Mouse (Mus musculus) liver, embryonic 13.5 days (tissue): ENCODE results near the gene Trp53i11. TPM values are rescaled to one million over a fixed set of nuclear protein-coding genes. Genes with fewer than 3 reads are reported as not detected.

Experiments used
- ATAC-seq: fragments of 200-750 bp; cut with Nextera tagmentation; 2 replicates; pipeline ENCODE4 v1.8.0; 2017; ENCODE audit warnings: low read depth, mild to moderate bottlenecking, moderate number of reproducible peaks, moderate library complexity
- DNase-seq: peaks from one replicate; pipeline ENCODE4 v3.0.0; 2022
- H3K27ac ChIP-seq: fragments of 300-500 bp; sonication (generic); 2 replicates; pipeline ENCODE4 v1.5.1; 2015; ENCODE audit warnings: moderate library complexity, mild to moderate bottlenecking, inconsistent platforms
- H3K27me3 ChIP-seq: fragments of 300-500 bp; sonication (generic); 2 replicates; pipeline ENCODE4 v1.6.1; 2015; ENCODE audit warnings: mild to moderate bottlenecking, inconsistent platforms
- H3K36me3 ChIP-seq: fragments of 300-500 bp; sonication (generic); 2 replicates; pipeline ENCODE4 v1.6.1; 2015; ENCODE audit warnings: mild to moderate bottlenecking, inconsistent platforms
- H3K4me1 ChIP-seq: fragments of 300-500 bp; sonication (generic); replicated peaks from 2 replicates; pipeline ENCODE4 v1.6.1; 2015; ENCODE audit warnings: inconsistent platforms
- H3K4me2 ChIP-seq: fragments of 300-500 bp; sonication (generic); 2 replicates; pipeline ENCODE4 v1.6.1; 2015; ENCODE audit warnings: inconsistent platforms, mild to moderate bottlenecking, moderate library complexity
- H3K4me3 ChIP-seq: fragments of 300-500 bp; sonication (generic); replicated peaks from 2 replicates; pipeline ENCODE4 v1.5.1; 2015; ENCODE audit warnings: mild to moderate bottlenecking, inconsistent platforms
- H3K9ac ChIP-seq: fragments of 300-500 bp; sonication (generic); 2 replicates; pipeline ENCODE4 v1.6.1; 2015; ENCODE audit warnings: mild to moderate bottlenecking, inconsistent platforms
- H3K9me3 ChIP-seq: fragments of 300-500 bp; sonication (generic); replicated peaks from 2 replicates; pipeline ENCODE4 v1.6.1; 2016; ENCODE audit warnings: inconsistent platforms
- WGBS: fragments of 180-500 bp; shearing (Covaris S2); methylation state at CpG from one replicate; pipeline ENCODE4 v1.1.7; 2015; ENCODE audit not compliant: insufficient replicate concordance; 5-methylcytosine and 5-hydroxymethylcytosine counted together
- polyA plus RNA-seq: library from polyadenylated mRNA; unstranded; fragments of >200 nt; fragmentation: Nextera tagmentation; extraction: Ambion mirVana; gene quantifications from 2 replicates; pipeline ENCODE4 v1.2.1, GENCODE M21; 2015

Gene Trp53i11
- polyA plus RNA-seq, 1 experiment from 2014 or later = 1.5 TPM

DNA sequence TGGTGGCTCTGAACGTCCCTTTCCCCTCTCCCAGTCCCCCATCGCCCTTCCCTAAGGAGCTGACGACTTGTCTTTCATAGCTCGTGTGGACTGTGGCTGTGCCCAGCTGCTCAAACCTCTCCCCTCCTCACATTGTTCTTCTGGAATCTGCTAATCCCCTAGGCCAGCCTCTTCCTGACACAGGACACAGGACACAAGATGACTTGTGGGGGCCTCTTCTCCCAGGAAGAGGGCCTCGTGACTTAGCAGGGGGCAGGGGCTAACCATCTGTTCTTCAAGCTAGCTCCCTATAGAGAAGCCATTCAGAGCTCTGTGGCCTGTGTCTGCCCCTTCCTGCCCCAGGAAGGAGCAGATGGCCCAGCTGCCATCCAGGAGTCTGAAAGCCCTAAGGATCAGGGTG is 13.2 kb upstream of the Trp53i11 start:
- Histone ChIP-seq H3K4me1 (peaks cover 7% of the 10 kb centered on the region), H3K36me3 (no peaks in the 10 kb centered on the region), H3K9me3 (no peaks in the 10 kb centered on the region), H3K27ac (no peak overlapping the region), H3K4me3 (no peak overlapping the region), H3K27me3 (peaks cover 62% of the 10 kb centered on the region), H3K4me2 (no peak overlapping the region), H3K9ac (no peak overlapping the region)
- ATAC-seq = no peak
- WGBS = 13% methylated on average over 5 of the region's 5 CpGs
- no peak for DNase-seq

DNA sequence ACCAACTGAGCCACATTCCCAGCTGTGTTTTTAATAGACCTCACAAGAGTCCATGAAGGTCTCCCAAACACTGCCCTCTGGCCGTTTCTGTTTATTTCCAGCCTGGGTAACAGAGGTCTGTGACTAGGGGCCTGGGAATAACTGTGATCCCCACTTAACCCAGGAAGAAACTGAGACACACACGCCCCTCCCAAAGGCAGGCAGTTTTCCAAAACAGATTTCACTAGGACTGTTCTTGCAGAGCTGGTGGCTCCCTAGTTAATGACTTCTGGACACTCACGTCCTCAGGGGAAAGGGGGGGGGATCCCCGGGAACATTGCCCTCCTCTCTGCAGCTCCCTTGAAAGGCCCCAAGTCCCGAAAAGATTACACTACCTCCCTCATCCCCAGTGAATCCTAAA is 12.1 kb upstream of the Trp53i11 start:
- no peak for DNase-seq
- Histone ChIP-seq H3K4me1 (peaks cover 7% of the 10 kb centered on the region), H3K4me3 (no peak overlapping the region), H3K9me3 (no peaks in the 10 kb centered on the region), H3K9ac (no peak overlapping the region), H3K27me3 (peaks cover 65% of the 10 kb centered on the region), H3K4me2 (no peak overlapping the region), H3K36me3 (no peaks in the 10 kb centered on the region), H3K27ac (no peak overlapping the region)
- ATAC-seq = no peak
- WGBS = 35% methylated on average over 5 of the region's 5 CpGs

DNA sequence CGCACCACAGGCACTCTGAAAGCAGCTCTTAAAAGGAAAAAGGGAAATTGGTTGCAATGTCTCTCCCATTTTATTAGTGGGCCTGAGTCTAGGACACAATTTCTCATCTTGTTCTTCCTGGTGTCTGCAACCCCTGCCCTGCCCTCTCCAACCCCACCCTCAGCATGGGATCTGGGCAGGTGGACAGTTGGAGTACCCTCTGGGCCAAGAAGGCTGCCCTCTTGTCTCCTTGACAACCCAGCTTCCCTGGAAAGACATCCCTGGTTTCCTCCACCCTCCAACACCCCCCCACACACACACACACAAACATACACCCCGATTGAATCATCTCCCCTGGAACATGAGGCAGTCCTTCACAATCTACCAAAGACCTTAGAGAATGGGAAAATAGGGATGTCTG is 11.6 kb upstream of the Trp53i11 start:
- Histone ChIP-seq H3K27ac (no peak overlapping the region), H3K9me3 (no peaks in the 10 kb centered on the region), H3K27me3 (peaks cover 68% of the 10 kb centered on the region), H3K4me2 (no peak overlapping the region), H3K4me1 (peaks cover 9% of the 10 kb centered on the region), H3K4me3 (no peak overlapping the region), H3K36me3 (no peaks in the 10 kb centered on the region), H3K9ac (no peak overlapping the region)
- ATAC-seq (no peak), DNase-seq (no peak)
- WGBS = 61% methylated on average over 2 of the region's 2 CpGs

DNA sequence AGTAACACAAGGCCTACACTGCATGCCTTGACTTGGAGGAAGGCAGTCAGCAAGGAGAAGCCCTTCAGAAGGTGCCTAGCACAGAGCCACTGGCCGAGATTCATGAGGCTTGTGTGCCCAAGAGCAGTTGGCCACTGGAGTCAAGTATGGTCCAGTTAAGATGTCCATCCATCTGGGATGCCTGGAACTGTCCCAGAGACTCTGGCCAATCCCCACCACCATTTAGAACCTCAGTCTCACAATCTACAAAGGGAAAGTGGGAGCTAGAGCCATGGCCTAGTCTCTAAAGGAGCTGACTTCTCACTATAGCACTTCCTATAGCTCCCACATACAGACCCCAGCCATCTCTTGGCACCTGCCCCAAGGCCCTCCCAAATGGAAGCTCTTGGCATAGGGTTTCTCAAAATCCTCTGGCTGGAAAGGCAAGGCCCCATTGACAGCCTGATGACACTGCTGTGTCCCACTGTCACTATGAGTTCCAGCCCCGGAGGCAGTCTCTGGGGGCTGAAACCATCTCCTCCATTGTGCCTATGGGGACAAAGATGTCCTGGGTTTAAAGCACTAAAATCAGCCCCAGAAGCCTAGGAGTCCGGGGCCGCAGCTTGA is 11.1 kb upstream of the Trp53i11 start:
- no peak overlapping the region for H3K27ac ChIP-seq
- WGBS = 22% methylated on average over 4 of the region's 4 CpGs
- no peak overlapping the region for H3K9ac ChIP-seq
- H3K9me3 ChIP-seq = no peaks in the 10 kb centered on the region
- DNase-seq (no peak), ATAC-seq (no peak)
- peaks cover 9% of the 10 kb centered on the region for H3K4me1 ChIP-seq
- H3K4me3 ChIP-seq = no peak overlapping the region
- no peak overlapping the region for H3K4me2 ChIP-seq
- H3K27me3 ChIP-seq = peaks cover 68% of the 10 kb centered on the region
- no peaks in the 10 kb centered on the region for H3K36me3 ChIP-seq

DNA sequence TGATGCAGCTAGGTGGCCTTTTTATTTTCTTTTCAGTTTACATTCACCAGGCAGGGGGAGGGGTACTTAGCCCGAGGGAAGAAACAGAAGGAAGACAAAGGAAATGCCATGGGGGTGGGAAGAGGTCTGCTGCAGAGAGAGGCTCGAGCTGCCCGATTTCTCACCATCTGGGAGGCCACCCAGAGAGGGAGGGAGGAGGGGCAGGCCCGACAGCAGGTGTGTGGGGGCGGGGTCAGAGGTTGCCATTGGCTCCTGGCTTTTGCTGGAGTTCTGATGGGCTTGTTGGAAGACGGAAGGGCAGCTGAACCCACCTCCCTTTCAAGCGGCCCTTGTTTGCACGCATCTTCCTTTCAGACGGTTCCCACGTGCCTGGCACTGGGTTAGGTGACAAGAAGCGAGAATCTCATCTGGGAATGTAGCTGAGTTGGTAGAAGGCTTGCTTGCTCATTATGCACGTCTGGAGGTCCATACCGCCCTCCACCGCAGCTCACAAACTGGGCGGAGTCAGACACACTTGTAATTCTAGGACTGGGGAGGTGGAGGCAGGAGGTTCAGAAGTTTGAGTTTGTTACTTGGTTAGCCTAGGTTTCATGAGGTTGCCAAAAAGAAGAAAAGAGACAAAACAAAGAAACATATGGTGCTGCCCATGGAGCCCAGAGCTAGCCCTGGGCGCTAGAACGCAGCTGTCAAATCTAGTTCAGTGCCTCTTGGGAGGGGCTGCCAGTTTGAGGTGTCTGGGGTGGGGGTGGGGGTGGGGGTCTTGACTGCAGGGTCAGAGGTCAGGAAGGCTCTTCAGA is 10.3 kb upstream of the Trp53i11 start:
- H3K4me3 ChIP-seq = no peak overlapping the region
- DNase-seq (no peak), ATAC-seq (no peak)
- peaks cover 9% of the 10 kb centered on the region for H3K4me1 ChIP-seq
- H3K27ac ChIP-seq = no peak overlapping the region
- H3K27me3 ChIP-seq = peaks cover 69% of the 10 kb centered on the region
- no peaks in the 10 kb centered on the region for H3K36me3 ChIP-seq
- no peak overlapping the region for H3K4me2 ChIP-seq
- 6% methylated on average over 17 of the region's 17 CpGs for WGBS
- H3K9ac ChIP-seq = no peak overlapping the region
- H3K9me3 ChIP-seq = no peaks in the 10 kb centered on the region

DNA sequence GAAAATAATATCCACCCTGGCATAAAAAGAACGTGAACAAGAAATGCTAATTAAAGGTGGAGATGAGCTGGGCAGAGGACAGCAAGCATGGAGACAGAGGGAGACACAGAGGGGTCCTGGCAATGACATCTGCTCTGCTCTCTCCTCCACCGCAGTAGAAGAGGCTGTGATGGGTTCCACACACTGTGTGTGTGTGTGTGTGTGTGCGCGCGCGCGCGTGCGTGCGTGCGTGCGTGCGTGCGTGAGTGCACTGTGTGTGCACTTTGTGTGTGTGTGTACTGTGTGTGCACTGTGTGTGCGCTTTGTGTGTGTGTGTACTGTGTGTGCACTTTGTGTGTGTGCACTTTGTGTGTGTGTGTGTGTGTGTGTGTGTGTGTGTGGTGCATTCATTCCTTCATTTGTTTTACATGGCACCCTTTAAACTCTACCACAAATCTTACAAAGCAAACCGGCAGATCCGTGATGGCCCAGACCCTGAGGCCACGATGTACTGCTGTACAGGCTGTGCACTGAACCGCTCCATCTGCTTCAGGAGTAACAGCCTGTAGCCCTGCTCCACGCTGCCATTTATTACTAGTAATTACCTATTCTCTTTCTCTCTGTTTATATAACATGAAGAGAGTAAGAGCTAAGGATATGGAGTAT is 9.6 kb upstream of the Trp53i11 start:
- H3K27me3 ChIP-seq = peaks cover 76% of the 10 kb centered on the region
- no peak overlapping the region for H3K9ac ChIP-seq
- ATAC-seq (no peak), DNase-seq (no peak)
- H3K27ac ChIP-seq = no peak overlapping the region
- H3K9me3 ChIP-seq = no peaks in the 10 kb centered on the region
- H3K36me3 ChIP-seq = no peaks in the 10 kb centered on the region
- H3K4me2 ChIP-seq = no peak overlapping the region
- peaks cover 6% of the 10 kb centered on the region for H3K4me1 ChIP-seq
- WGBS = 76% methylated on average over 20 of the region's 20 CpGs
- no peak overlapping the region for H3K4me3 ChIP-seq

DNA sequence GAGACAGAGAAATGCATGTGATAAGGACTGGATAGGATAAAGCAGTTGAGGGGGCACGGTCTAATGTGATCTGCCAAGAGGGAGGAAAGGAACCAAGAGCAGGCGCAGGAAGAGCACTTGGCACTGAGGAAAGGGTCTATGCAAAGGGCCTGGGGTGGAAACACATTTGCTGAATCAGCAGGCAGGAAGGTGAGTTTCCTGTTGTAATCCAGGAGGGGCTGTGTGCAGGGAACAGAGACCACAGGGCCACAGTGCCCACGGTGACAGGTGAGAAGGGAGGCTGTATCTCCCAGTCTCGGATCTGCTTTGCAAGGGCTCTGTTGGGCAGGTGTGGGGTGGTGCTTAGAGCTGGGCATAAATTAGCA is 9.1 kb upstream of the Trp53i11 start:
- H3K4me2 ChIP-seq = no peak overlapping the region
- H3K36me3 ChIP-seq = no peaks in the 10 kb centered on the region
- no peak overlapping the region for H3K9ac ChIP-seq
- H3K27ac ChIP-seq = no peak overlapping the region
- peaks cover 5% of the 10 kb centered on the region for H3K4me1 ChIP-seq
- H3K4me3 ChIP-seq = no peak overlapping the region
- no peak for ATAC-seq
- no peaks in the 10 kb centered on the region for H3K9me3 ChIP-seq
- peaks cover 81% of the 10 kb centered on the region for H3K27me3 ChIP-seq
- no peak for DNase-seq
- WGBS = 54% methylated on average over 4 of the region's 4 CpGs

DNA sequence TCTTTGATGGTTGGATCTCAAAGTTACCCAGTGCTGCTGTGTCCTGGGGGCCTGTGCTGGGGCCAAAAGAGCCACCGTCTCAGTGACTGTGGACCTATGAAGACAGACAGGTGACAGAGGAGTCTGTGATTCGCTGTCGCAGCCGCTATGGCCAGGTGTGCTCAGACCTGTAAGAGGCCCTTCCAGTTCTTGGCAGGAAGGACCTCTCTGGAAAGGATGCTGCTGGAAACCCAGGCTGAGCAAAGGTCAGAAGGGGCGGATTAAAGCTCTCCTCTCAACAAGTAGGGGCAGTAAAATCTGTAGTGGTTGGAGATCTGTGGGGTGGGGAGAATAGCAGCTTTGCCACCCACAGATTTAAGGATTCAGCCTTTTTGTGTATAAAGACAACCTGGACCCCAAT is 7.7 kb upstream of the Trp53i11 start:
- no peaks in the 10 kb centered on the region for H3K9me3 ChIP-seq
- WGBS = 38% methylated on average over 5 of the region's 5 CpGs
- ATAC-seq (no peak), DNase-seq (no peak)
- no peaks in the 10 kb centered on the region for H3K36me3 ChIP-seq
- H3K27me3 ChIP-seq = peaks cover 89% of the 10 kb centered on the region
- no peak overlapping the region for H3K4me3 ChIP-seq
- peaks cover 5% of the 10 kb centered on the region for H3K4me1 ChIP-seq
- H3K4me2 ChIP-seq = no peak overlapping the region
- H3K27ac ChIP-seq = no peak overlapping the region
- no peak overlapping the region for H3K9ac ChIP-seq

DNA sequence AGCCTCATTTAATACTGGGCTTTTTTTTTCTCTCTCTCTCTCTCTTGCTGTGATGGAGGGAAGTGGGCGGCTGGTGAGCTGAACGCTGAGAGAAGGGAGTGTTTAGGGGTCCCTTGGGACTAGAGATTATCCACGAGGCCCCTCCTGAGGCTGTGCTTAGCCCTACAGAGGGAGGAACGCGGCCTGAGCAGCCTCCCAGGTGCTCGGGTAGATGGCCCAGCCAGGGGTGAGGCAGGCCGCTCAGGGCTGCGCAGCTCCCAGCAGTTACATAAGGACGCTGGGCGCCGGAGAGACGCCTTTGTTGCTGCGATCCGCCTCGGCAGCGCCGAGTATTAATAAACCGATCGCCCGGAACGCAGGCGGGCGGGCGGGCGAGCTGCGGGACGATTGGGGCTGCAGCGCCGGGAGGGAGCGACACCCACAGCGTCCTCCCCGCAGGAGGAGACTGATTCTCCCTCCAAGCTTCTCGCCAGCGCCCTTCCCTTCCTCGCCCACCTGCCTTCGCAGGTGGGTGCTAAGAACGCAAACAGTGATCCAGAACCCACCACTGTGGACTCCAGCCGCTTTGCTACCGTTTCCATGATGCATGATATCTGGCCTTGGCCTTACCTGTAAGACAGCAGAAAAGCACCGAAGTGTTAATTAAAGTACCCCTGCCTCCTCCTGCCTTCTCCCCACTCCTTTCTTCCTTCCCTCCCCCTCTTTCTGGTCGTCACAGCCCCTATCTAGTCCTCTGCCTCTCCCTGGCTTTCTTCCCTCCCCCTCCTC is 7.1 kb upstream of the Trp53i11 start:
- H3K4me3 ChIP-seq = 0 out of 2 replicates have a peak overlapping the region, but pooled peaks have one; percentile 6
- no peak overlapping the region for H3K9ac ChIP-seq
- H3K27me3 ChIP-seq = peaks cover 95% of the 10 kb centered on the region
- ATAC-seq (no peak), DNase-seq (no peak)
- H3K9me3 ChIP-seq = no peaks in the 10 kb centered on the region
- H3K4me2 ChIP-seq = peak overlapping the region; percentile 37
- H3K4me1 ChIP-seq = peaks cover 5% of the 10 kb centered on the region
- WGBS = 3% methylated on average over 41 of the region's 41 CpGs
- no peak overlapping the region for H3K27ac ChIP-seq
- no peaks in the 10 kb centered on the region for H3K36me3 ChIP-seq

DNA sequence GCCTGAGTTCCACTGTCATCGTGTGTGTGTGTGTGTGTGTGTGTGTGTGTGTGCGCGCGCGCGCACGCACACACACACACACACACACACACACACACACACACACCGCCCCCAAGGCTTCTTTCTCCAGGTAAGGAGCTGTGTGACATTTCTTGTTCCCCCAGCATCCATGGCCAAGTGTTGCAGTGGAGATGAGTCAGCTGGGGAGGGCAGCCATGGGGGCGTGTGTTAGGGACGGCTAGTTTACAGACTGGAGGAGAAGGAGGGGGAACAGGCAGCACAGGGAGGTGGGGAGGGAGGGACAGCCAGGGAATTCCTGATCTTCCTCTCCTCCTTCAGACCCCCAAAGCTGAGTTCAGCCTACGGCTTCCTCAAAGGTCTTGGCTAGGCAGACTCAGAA is 4.5 kb upstream of the Trp53i11 start:
- Histone ChIP-seq H3K4me3 (no peak overlapping the region), H3K4me2 (no peak overlapping the region), H3K4me1 (0 out of 2 replicates have a peak, but pooled peaks cover 2% of the 10 kb centered on the region), H3K27me3 (peaks cover 97% of the 10 kb centered on the region), H3K9me3 (no peaks in the 10 kb centered on the region), H3K36me3 (no peaks in the 10 kb centered on the region), H3K27ac (no peak overlapping the region), H3K9ac (no peak overlapping the region)
- DNase-seq (no peak), ATAC-seq (no peak)
- WGBS = 75% methylated on average over 11 of the region's 11 CpGs
